Mouse (Mus musculus): ENCODE results near the gene Dda1. TPM values are rescaled to one million over a fixed set of nuclear protein-coding genes. Genes with fewer than 3 reads are reported as not detected.
"Not testable (repeated sequence)": the region's sequence is repeated elsewhere in the genome, so short reads cannot be mapped to it uniquely, and the experiment has no call there.

Gene Dda1
- polyA plus RNA-seq (2012; rRNA removed), result 67.8 and 83.4 TPM in 2 replicates

DNA sequence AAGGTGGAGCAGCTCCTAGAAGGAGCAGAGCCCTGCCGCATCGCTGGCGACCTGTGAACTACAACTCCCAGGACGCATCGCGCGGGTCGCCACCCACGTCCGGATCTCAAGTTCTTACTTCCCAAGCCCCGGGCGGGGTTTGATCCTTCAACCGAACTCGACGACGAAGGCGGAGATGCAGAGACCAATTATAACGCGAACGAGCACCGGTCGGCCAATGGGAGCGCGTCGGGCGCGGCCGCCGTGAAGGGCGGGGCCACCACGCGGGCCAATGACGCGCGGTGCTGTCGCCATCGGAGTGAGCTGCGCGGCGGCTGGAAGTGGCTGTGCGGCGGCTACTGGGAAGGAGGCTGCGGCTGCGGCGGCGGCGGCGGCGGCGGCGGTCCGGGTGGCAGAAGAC, at the start of gene Dda1:
Dda1 (plus strand) TSS at position 284 of the 400 bp plus-strand sequence.
- under 1% methylated on average over 34 of the region's 52 CpGs for WGBS
- no peaks in the 10 kb centered on the region for H3K27me3 ChIP-seq (ENCODE audit: control insufficient read depth, insufficient read depth, low read length)
- TF ChIP-seq CTCF (IDR thresholded peaks at IDR 0.05; ENCODE audit: extremely low read depth, insufficient read depth, insufficient read length, insufficient replicate concordance), result no peak
- TF ChIP-seq POLR2A (IDR thresholded peaks at IDR 0.05; ENCODE audit: low read depth, low read length), result peak; percentile 62
- H3K4me3 ChIP-seq (ENCODE audit: extremely low read depth, insufficient read depth, insufficient read length), result peak within 1 kb of the TSS; percentile 62
- DNase-seq (ENCODE audit: low read depth in 1 of 2, low spot score in 2 of 2), result peak; percentile 96 to 97
- H3K36me3 ChIP-seq (ENCODE audit: control insufficient read depth, insufficient read depth, low read length), result peaks cover 10% of the 10 kb centered on the region
- H3K4me1 ChIP-seq (ENCODE audit: control insufficient read depth, insufficient read depth, insufficient read length), result peaks cover 17% of the 10 kb centered on the region
- H3K27ac ChIP-seq (ENCODE audit: insufficient read depth, low read length), result no peak within 1 kb of the TSS

DNA sequence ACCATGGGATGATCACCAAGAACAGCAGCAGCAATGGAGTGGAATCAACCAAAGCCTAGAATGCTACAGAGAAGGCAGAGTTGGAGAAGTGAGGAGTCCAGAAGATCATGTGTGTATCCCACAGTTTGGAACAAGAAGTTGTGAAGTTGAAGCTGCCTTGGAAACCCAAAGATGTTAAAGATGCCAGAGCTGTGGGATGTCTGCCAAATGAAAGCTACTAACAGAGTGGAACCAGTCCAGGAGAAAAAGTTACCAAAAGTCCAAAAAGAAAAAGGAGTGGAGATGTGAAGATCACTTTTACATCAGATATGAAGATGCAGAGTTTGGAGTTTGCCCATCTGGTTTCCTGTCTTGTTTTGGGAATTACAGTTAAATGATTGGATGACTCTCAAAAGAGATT, 46.9 kb upstream of the Dda1 start:
- no peak for DNase-seq (ENCODE audit: low read depth in 1 of 2, low spot score in 2 of 2)

DNA sequence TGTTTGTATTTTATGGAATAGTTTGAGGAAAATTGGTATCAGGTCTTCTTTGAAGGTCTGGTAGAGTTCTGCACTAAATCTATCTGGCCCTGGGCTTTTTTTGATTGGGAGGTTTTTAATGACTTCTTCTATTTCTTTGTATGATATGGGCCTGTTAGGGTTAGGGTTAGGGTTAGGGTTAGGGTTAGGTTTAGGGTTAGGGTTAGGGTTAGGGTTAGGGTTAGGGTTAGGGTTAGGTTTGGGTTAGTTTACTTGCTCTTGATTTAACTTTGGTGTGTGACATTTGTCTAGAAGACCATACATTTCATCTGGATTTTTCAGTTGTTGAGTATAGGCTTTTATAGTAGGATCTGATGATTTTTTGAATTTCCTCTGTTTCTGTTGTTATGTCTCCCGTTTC, 36.1 kb upstream of the Dda1 start:
- DNase-seq (ENCODE audit: low read depth in 1 of 2, low spot score in 2 of 2); H3K4me3 ChIP-seq (ENCODE audit: extremely low read depth, insufficient read depth, insufficient read length); H3K27ac ChIP-seq (ENCODE audit: insufficient read depth, low read length); H3K36me3 ChIP-seq (ENCODE audit: control insufficient read depth, insufficient read depth, low read length); H3K27me3 ChIP-seq (ENCODE audit: control insufficient read depth, insufficient read depth, low read length); H3K4me1 ChIP-seq (ENCODE audit: control insufficient read depth, insufficient read depth, insufficient read length): not testable (repeated sequence)
- WGBS, result 77% methylated on average over 1 of the region's 1 CpGs

More for the DNA sequence above, 46.9 kb upstream of the Dda1 start:
- TF ChIP-seq POLR2A (IDR thresholded peaks at IDR 0.05; ENCODE audit: low read depth, low read length) (no peak), CTCF (IDR thresholded peaks at IDR 0.05; ENCODE audit: extremely low read depth, insufficient read depth, insufficient read length, insufficient replicate concordance) (no peak)
- Histone ChIP-seq H3K27me3 (ENCODE audit: control insufficient read depth, insufficient read depth, low read length) (no peaks in the 10 kb centered on the region), H3K4me3 (ENCODE audit: extremely low read depth, insufficient read depth, insufficient read length) (no peak overlapping the region), H3K4me1 (ENCODE audit: control insufficient read depth, insufficient read depth, insufficient read length) (no peaks in the 10 kb centered on the region), H3K27ac (ENCODE audit: insufficient read depth, low read length) (no peak overlapping the region), H3K36me3 (ENCODE audit: control insufficient read depth, insufficient read depth, low read length) (no peaks in the 10 kb centered on the region)

DNA sequence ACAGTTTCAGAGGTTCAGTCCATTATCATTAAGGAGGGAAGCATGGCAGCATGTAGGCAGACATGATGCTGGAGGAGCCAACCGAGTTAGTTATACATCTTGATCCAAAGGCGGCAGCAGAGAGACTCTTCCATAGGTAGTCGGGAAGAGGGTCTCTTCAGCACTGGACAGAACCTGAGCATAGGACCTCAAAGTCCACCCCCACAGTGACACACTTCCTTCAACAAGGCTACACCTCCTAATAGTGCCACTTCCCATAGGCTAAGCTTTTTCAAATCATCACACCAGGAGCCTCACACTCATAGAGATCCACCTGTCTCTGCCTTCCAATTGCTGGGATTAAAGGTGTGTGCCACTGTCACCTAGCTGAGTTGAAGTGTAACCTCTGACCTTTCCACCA, 32.0 kb upstream of the Dda1 start:
- no peak for DNase-seq (ENCODE audit: low read depth in 1 of 2, low spot score in 2 of 2)
- 51% methylated on average over 3 of the region's 3 CpGs for WGBS
- no peaks in the 10 kb centered on the region for H3K4me1 ChIP-seq (ENCODE audit: control insufficient read depth, insufficient read depth, insufficient read length)
- no peak for TF ChIP-seq CTCF (IDR thresholded peaks at IDR 0.05; ENCODE audit: extremely low read depth, insufficient read depth, insufficient read length, insufficient replicate concordance)
- no peak for TF ChIP-seq POLR2A (IDR thresholded peaks at IDR 0.05; ENCODE audit: low read depth, low read length)
- no peak overlapping the region for H3K4me3 ChIP-seq (ENCODE audit: extremely low read depth, insufficient read depth, insufficient read length)
- H3K36me3 ChIP-seq (ENCODE audit: control insufficient read depth, insufficient read depth, low read length), result no peaks in the 10 kb centered on the region
- H3K27me3 ChIP-seq (ENCODE audit: control insufficient read depth, insufficient read depth, low read length), result no peaks in the 10 kb centered on the region
- no peak overlapping the region for H3K27ac ChIP-seq (ENCODE audit: insufficient read depth, low read length)

DNA sequence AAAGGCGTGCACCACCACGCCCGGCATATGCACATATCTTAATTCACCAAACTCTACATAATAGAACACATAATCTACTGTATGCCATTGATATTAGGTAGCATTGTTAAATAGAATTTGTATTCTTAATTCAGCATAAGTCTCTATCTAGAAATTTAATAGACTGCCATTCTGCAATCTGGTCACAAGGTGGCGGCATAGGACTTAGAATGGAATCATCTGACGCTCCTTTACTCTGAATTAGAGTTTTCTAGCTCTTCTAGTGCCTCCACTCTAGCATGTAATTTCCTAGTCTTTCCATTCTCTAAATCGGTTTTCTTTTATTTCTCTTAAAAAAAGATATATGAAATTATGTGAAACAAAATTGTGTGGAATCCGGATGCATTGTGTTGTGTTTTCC, 27.6 kb upstream of the Dda1 start:
- peak; percentile 30 to 55 for DNase-seq (ENCODE audit: low read depth in 1 of 2, low spot score in 2 of 2)
- TF ChIP-seq POLR2A (IDR thresholded peaks at IDR 0.05; ENCODE audit: low read depth, low read length), result no peak
- TF ChIP-seq CTCF (IDR thresholded peaks at IDR 0.05; ENCODE audit: extremely low read depth, insufficient read depth, insufficient read length, insufficient replicate concordance), result peak; percentile 17; the same call in 1 of the 2 replicates
- Histone ChIP-seq H3K4me3 (ENCODE audit: extremely low read depth, insufficient read depth, insufficient read length) (no peak overlapping the region), H3K4me1 (ENCODE audit: control insufficient read depth, insufficient read depth, insufficient read length) (no peaks in the 10 kb centered on the region), H3K36me3 (ENCODE audit: control insufficient read depth, insufficient read depth, low read length) (no peaks in the 10 kb centered on the region), H3K27me3 (ENCODE audit: control insufficient read depth, insufficient read depth, low read length) (no peaks in the 10 kb centered on the region), H3K27ac (ENCODE audit: insufficient read depth, low read length) (no peak overlapping the region)
- under 1% methylated on average over 7 of the region's 7 CpGs for WGBS

DNA sequence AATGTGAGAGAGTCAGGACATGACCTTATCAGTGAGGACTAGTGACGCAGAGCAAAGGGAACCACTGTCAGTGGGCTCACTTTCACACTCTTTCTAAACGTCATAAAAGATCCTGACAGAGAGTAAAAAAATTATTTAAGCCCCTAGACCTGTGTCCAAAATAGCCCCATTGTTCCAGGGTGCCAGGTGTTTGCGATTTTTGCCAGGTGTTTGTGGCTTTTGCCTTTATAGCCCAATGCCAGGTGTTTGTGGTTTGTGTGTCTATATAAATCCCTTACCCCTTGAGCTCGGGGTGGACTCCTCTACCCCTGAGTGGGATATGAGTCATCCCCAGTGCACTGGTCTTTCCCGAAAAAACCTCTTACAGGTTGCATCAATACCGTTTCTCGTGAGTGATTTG, 23.9 kb upstream of the Dda1 start:
- H3K36me3 ChIP-seq (ENCODE audit: control insufficient read depth, insufficient read depth, low read length), result no peaks in the 10 kb centered on the region
- H3K27ac ChIP-seq (ENCODE audit: insufficient read depth, low read length), result no peak overlapping the region
- TF ChIP-seq POLR2A (IDR thresholded peaks at IDR 0.05; ENCODE audit: low read depth, low read length) (no peak), CTCF (IDR thresholded peaks at IDR 0.05; ENCODE audit: extremely low read depth, insufficient read depth, insufficient read length, insufficient replicate concordance) (no peak)
- no peaks in the 10 kb centered on the region for H3K27me3 ChIP-seq (ENCODE audit: control insufficient read depth, insufficient read depth, low read length)
- no peaks in the 10 kb centered on the region for H3K4me1 ChIP-seq (ENCODE audit: control insufficient read depth, insufficient read depth, insufficient read length)
- no peak overlapping the region for H3K4me3 ChIP-seq (ENCODE audit: extremely low read depth, insufficient read depth, insufficient read length)
- 46% methylated on average over 7 of the region's 7 CpGs for WGBS
- no peak for DNase-seq (ENCODE audit: low read depth in 1 of 2, low spot score in 2 of 2)

DNA sequence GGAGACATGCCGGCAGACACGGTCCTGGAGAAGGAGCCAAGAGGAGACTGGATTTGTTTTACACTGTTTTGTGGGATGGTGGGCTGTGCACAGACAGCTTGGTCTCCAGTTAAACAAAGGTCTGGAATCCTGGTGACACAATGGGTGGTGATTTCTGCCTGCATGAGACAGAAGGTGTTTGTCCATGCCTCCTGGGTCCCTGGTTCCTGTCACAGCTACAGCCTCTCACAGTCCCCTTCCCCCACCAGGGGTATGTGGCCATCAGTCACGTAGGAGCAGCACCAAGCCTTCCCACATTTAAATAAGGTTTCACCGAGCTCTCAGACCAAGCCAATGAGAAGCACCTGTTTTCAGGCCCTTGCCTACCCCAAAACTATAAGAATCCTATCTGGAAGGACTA, 17.7 kb upstream of the Dda1 start:
- DNase-seq (ENCODE audit: low read depth in 1 of 2, low spot score in 2 of 2), result no peak
- no peak overlapping the region for H3K27ac ChIP-seq (ENCODE audit: insufficient read depth, low read length)
- WGBS, result 86% methylated on average over 4 of the region's 4 CpGs

More for the DNA sequence above, 17.7 kb upstream of the Dda1 start:
- TF ChIP-seq POLR2A (IDR thresholded peaks at IDR 0.05; ENCODE audit: low read depth, low read length) (no peak), CTCF (IDR thresholded peaks at IDR 0.05; ENCODE audit: extremely low read depth, insufficient read depth, insufficient read length, insufficient replicate concordance) (no peak)
- Histone ChIP-seq H3K27me3 (ENCODE audit: control insufficient read depth, insufficient read depth, low read length) (no peaks in the 10 kb centered on the region), H3K4me3 (ENCODE audit: extremely low read depth, insufficient read depth, insufficient read length) (no peak overlapping the region), H3K36me3 (ENCODE audit: control insufficient read depth, insufficient read depth, low read length) (no peaks in the 10 kb centered on the region), H3K4me1 (ENCODE audit: control insufficient read depth, insufficient read depth, insufficient read length) (no peaks in the 10 kb centered on the region)
